Comparison of ENCODE assay signal across 8 mouse cellular contexts in genomic region chr7:3221902-3222419, GRCm38 (mm10). TPM values are rescaled to one million over a fixed set of nuclear protein-coding genes. Genes with fewer than 3 reads are reported as not detected.
A peak's percentile ranks its signal among the peaks of the same experiment; 100 is the strongest.
DNase-seq lines count a peak whose midpoint lies in the region; ATAC-seq and TF ChIP-seq lines count a peak whose summit lies in the region.

No protein-coding gene starts in this region.

- no peak for TF ChIP-seq EP300 in heart, postnatal 0 days (IDR thresholded peaks at IDR 0.05; ENCODE audit: low read depth)

- no peak overlapping the region for H3K27ac ChIP-seq in heart, postnatal 0 days (ENCODE audit: low read depth)
- no peak overlapping the region for H3K27ac ChIP-seq in midbrain, embryonic 13.5 days

- peak; percentile 69 for TF ChIP-seq CTCF in heart, postnatal 0 days (IDR thresholded peaks at IDR 0.05; ENCODE audit: low read depth)

- no peak overlapping the region for H3K4me3 ChIP-seq in heart, postnatal 0 days (ENCODE audit: low read depth, low read length)
- no peak overlapping the region for H3K4me3 ChIP-seq in midbrain, embryonic 13.5 days (replicated peaks)

- intact Hi-C loops in heart, postnatal 25 days (cut with DNase I) = loop anchor here (1.0 to 5.0 kb wide), 3 partner anchors 80 to 226 kb away; no protein-coding TSS in a partner anchor

- no peak overlapping the region for H3K9ac ChIP-seq in heart, postnatal 0 days (replicated peaks; ENCODE audit: low read depth, low read length)
- no peak overlapping the region for H3K9ac ChIP-seq in midbrain, embryonic 13.5 days (replicated peaks)

- H3K4me2 ChIP-seq in heart, postnatal 0 days (ENCODE audit: low read depth, low read length) = no peak overlapping the region
- H3K4me2 ChIP-seq in midbrain, embryonic 13.5 days (replicated peaks) = no peak overlapping the region

- H3K9me3 ChIP-seq in heart, postnatal 0 days (replicated peaks; ENCODE audit: control insufficient read depth, low read length) = peaks cover 5% of the 10 kb centered on the region; the same call in 1 of the 2 replicates
- no peaks in the 10 kb centered on the region for H3K9me3 ChIP-seq in midbrain, embryonic 13.5 days

- ATAC-seq in heart, postnatal 0 days (ENCODE audit: insufficient read depth, low read depth) = no peak; the same call in 1 of the 2 replicates
- 0 out of 2 replicates have a peak, but pooled peaks have one; percentile 45 for ATAC-seq in midbrain, embryonic 13.5 days

- WGBS in heart, postnatal 0 days = 20% methylated on average over 3 of the region's 3 CpGs
- WGBS in midbrain, embryonic 13.5 days = 33% methylated on average over 3 of the region's 3 CpGs

- no peaks in the 10 kb centered on the region for H3K4me1 ChIP-seq in heart, postnatal 0 days (ENCODE audit: control insufficient read depth, insufficient read depth)
- no peaks in the 10 kb centered on the region for H3K4me1 ChIP-seq in midbrain, embryonic 13.5 days (replicated peaks)

- peaks cover 18% of the 10 kb centered on the region for H3K27me3 ChIP-seq in heart, postnatal 0 days (ENCODE audit: control insufficient read depth, insufficient read depth, low read length)
- H3K27me3 ChIP-seq in midbrain, embryonic 13.5 days = peaks cover 31% of the 10 kb centered on the region

- no peaks in the 10 kb centered on the region for H3K36me3 ChIP-seq in heart, postnatal 0 days (replicated peaks; ENCODE audit: control insufficient read depth, insufficient read depth, low read length)
- H3K36me3 ChIP-seq in midbrain, embryonic 13.5 days = no peaks in the 10 kb centered on the region

- DNase-seq in heart, postnatal 0 days (ENCODE audit: low spot score) = peak; percentile 54
- no peak for DNase-seq in heart, postnatal 25 days (ENCODE audit: low spot score)
- DNase-seq in MN1 (ENCODE audit: low spot score) = peak; percentile 66
- DNase-seq in cerebellum, postnatal 25 days = peak; percentile 31 to 66
- peak; percentile 65 for DNase-seq in heart, postnatal 4 days
- peak; percentile 15 for DNase-seq in layer of hippocampus, adult 9-11 months
- peak; percentile 35 for DNase-seq in telencephalon, adult 2 months (ENCODE audit: low read depth, low spot score)

RNA-seq across cellular contexts. Expression of gene Nlrp12, which starts 27.6 kb away (rescaled TPM):
- total RNA-seq in heart, postnatal 0 days (2014; rRNA removed; ENCODE audit: low replicate concordance) = under 0.01 TPM in 1 of 2 replicates, not detected in the other
- 0.01 TPM in 2 replicates for polyA plus RNA-seq in heart, postnatal 0 days (2015; fragmentation: Nextera tagmentation; extraction: Ambion mirVana)
- not detected for total RNA-seq in heart, postnatal 25 days (2021)
- total RNA-seq in heart, postnatal 4 days (2021) = under 1 TPM; 0.07 TPM
- polyA plus RNA-seq in midbrain, embryonic 13.5 days (2015; fragmentation: Nextera tagmentation; extraction: Ambion mirVana) = not detected in 2 replicates

RNA-seq across cellular contexts. Expression of gene AU018091, which starts 53.0 kb away (rescaled TPM):
- total RNA-seq in heart, postnatal 0 days (2014; rRNA removed; ENCODE audit: low replicate concordance) = not detected in 2 replicates
- not detected in 2 replicates for polyA plus RNA-seq in heart, postnatal 0 days (2015; fragmentation: Nextera tagmentation; extraction: Ambion mirVana)
- not detected for total RNA-seq in heart, postnatal 25 days (2021)
- total RNA-seq in heart, postnatal 4 days (2021) = not detected
- polyA plus RNA-seq in midbrain, embryonic 13.5 days (2015; fragmentation: Nextera tagmentation; extraction: Ambion mirVana) = not detected in 2 replicates
